Mouse (Mus musculus): ENCODE data around the gene Rnf41.

Rnf41 gene

GRCm38 (mm10) chr10:128429052-128429451, 17.6 kb downstream of the Rnf41 start:
- no peak for DNase-seq (ENCODE audit: low read depth, low spot score)

- DNase-seq (ENCODE audit: low read depth, low spot score), result no peak
These were observed 18.0 kb downstream of the Rnf41 start for GRCm38 (mm10) chr10:128429454-128429853.

GRCm38 (mm10) chr10:128433417-128433816, 22.0 kb downstream of the Rnf41 start:
- DNase-seq (ENCODE audit: low read depth, low spot score), result no peak

GRCm38 (mm10) chr10:128434681-128435080, 23.2 kb downstream of the Rnf41 start:
- DNase-seq (ENCODE audit: low read depth, low spot score), result no peak

- no peak for DNase-seq (ENCODE audit: low read depth, low spot score)
These were observed 23.8 kb downstream of the Rnf41 start for GRCm38 (mm10) chr10:128435186-128435823.

- DNase-seq (ENCODE audit: low read depth, low spot score), result no peak
These were observed 24.4 kb downstream of the Rnf41 start for GRCm38 (mm10) chr10:128435873-128436272.

- DNase-seq (ENCODE audit: low read depth, low spot score), result no peak
These were observed 24.9 kb downstream of the Rnf41 start for GRCm38 (mm10) chr10:128436376-128436775.

GRCm38 (mm10) chr10:128438675-128439279, 27.3 kb downstream of the Rnf41 start:
- DNase-seq (ENCODE audit: low read depth, low spot score), result no peak

GRCm38 (mm10) chr10:128440407-128440806, 28.9 kb downstream of the Rnf41 start:
- DNase-seq (ENCODE audit: low read depth, low spot score), result no peak

- DNase-seq (ENCODE audit: low read depth, low spot score), result no peak
These were observed 30.1 kb downstream of the Rnf41 start for GRCm38 (mm10) chr10:128441324-128442119.

GRCm38 (mm10) chr10:128442718-128443117, 31.3 kb downstream of the Rnf41 start:
- DNase-seq (ENCODE audit: low read depth, low spot score), result no peak

- no peak for DNase-seq (ENCODE audit: low read depth, low spot score)
These were observed 32.9 kb downstream of the Rnf41 start for GRCm38 (mm10) chr10:128444354-128444753.

- DNase-seq (ENCODE audit: low read depth, low spot score), result no peak
These were observed 34.0 kb downstream of the Rnf41 start for GRCm38 (mm10) chr10:128445407-128445806.

GRCm38 (mm10) chr10:128451014-128451413, 39.6 kb downstream of the Rnf41 start:
- DNase-seq (ENCODE audit: low read depth, low spot score), result no peak

GRCm38 (mm10) chr10:128454471-128454870, 43.0 kb downstream of the Rnf41 start:
- DNase-seq (ENCODE audit: low read depth, low spot score), result no peak

- peak; percentile 86 for DNase-seq (ENCODE audit: low read depth, low spot score)
These were observed 43.8 kb downstream of the Rnf41 start for GRCm38 (mm10) chr10:128455280-128455679.

GRCm38 (mm10) chr10:128457676-128458075, 46.2 kb downstream of the Rnf41 start:
- no peak for DNase-seq (ENCODE audit: low read depth, low spot score)

GRCm38 (mm10) chr10:128458348-128458718, 46.9 kb downstream of the Rnf41 start:
- DNase-seq (ENCODE audit: low read depth, low spot score), result peak; percentile 90

- peak; percentile 74 for DNase-seq (ENCODE audit: low read depth, low spot score)
These were observed 47.4 kb downstream of the Rnf41 start, which contains the start of gene Smarcc2 for GRCm38 (mm10) chr10:128458719-128459408. TSS of gene Smarcc2 (plus strand) at chr10:128459248.

GRCm38 (mm10) chr10:128459409-128460269, 48.2 kb downstream of the Rnf41 start:
- DNase-seq (ENCODE audit: low read depth, low spot score), result peak; percentile 32

GRCm38 (mm10) chr10:128460270-128460630, 48.8 kb downstream of the Rnf41 start:
- peak; percentile 21 for DNase-seq (ENCODE audit: low read depth, low spot score)

Measured in mesoderm, embryonic 11.5 days (tissue).